Mouse (Mus musculus): ENCODE results near the gene Anapc11.

- TF ChIP-seq POLR2A (IDR thresholded peaks at IDR 0.05; ENCODE audit: insufficient read depth, low read depth, low read length) (no peak), CTCF (IDR thresholded peaks at IDR 0.05; ENCODE audit: insufficient read depth, low read depth, low read length) (no peak)
Observed at GRCm38 (mm10) chr11:120615606-120616203, 17.5 kb downstream of the Anapc11 start.
